Mouse (Mus musculus): ENCODE measurements around the gene H3f3b.
A peak's percentile ranks its signal among the peaks of the same experiment; 100 is the strongest.
"Not testable (repeated sequence)": the region's sequence is repeated elsewhere in the genome, so short reads cannot be mapped to it uniquely, and the experiment has no call there.

Gene H3f3b

GRCm38 (mm10) chr11:116043286-116043685 lies 15.5 kb upstream of the H3f3b start:
- DNase-seq, result no peak

GRCm38 (mm10) chr11:116042372-116043138 lies 14.8 kb upstream of the H3f3b start:
- no peak for DNase-seq

GRCm38 (mm10) chr11:116041833-116042232 lies 14.1 kb upstream of the H3f3b start:
- DNase-seq, result no peak

GRCm38 (mm10) chr11:116040593-116040992 lies 12.8 kb upstream of the H3f3b start:
- DNase-seq, result no peak

GRCm38 (mm10) chr11:116037826-116038225 lies 10.1 kb upstream of the H3f3b start:
- no peak for DNase-seq

- no peak for DNase-seq
Observed at GRCm38 (mm10) chr11:116036671-116037070, 8.9 kb upstream of the H3f3b start.

- DNase-seq, result no peak
Observed at GRCm38 (mm10) chr11:116034584-116034983, 6.8 kb upstream of the H3f3b start.

- peak; percentile 53 for DNase-seq
Observed at GRCm38 (mm10) chr11:116030898-116031845, 3.4 kb upstream of the H3f3b start.

GRCm38 (mm10) chr11:116030088-116030897 lies 2.5 kb upstream of the H3f3b start, which contains the start of gene Unk:
Gene Unk, plus strand, starts transcription at chr11:116030322.
- DNase-seq, result peak; percentile 99

- DNase-seq, result no peak
Observed at GRCm38 (mm10) chr11:116029086-116029865, 1.5 kb upstream of the H3f3b start.

- DNase-seq, result no peak
Observed at GRCm38 (mm10) chr11:116028177-116028865, 559 bp upstream of the H3f3b start.

- no peak for DNase-seq
Observed at GRCm38 (mm10) chr11:116025056-116025845, 2.5 kb downstream of the H3f3b start.

- DNase-seq, result peak; percentile 99
Observed at GRCm38 (mm10) chr11:116024356-116024808, 3.4 kb downstream of the H3f3b start.

GRCm38 (mm10) chr11:116023771-116024355 lies 3.9 kb downstream of the H3f3b start:
- DNase-seq, result peak; percentile 88

GRCm38 (mm10) chr11:116023074-116023770 lies 4.5 kb downstream of the H3f3b start:
- not testable (repeated sequence) for DNase-seq

GRCm38 (mm10) chr11:116022256-116022780 lies 5.4 kb downstream of the H3f3b start:
- no peak for DNase-seq

GRCm38 (mm10) chr11:116021328-116022220 lies 6.2 kb downstream of the H3f3b start:
- no peak for DNase-seq

- DNase-seq, result no peak
Observed at GRCm38 (mm10) chr11:116020519-116020922, 7.2 kb downstream of the H3f3b start.
